Mouse (Mus musculus): ENCODE results near the gene Olfr106-ps.

Olfr106-ps gene

GRCm38 (mm10) chr17:37390093-37390492 is at the start of gene Olfr106-ps:
TSS of gene Olfr106-ps (plus strand) at chr17:37390393.
- DNase-seq (ENCODE audit: low read depth, low spot score), result no peak

DNA sequence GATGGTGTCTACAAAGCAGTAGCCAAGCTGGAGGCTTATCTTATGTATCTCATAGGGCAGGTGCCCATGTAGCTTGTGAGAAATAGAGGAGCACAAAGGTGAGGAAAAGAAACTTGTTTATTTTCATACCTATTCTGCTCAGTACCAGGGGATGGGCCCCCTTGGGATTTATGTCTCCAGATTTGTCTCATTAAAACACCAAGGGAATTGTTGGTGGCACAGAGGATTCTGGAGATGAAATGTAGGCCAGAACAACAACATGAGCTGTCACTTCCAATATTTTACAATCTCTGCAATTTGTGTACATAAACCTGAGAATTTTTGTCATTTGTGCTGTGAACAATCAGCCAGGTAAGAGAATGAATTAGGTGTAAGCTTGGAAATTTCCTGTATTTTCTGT is 30.9 kb upstream of the Olfr106-ps start, which contains the start of gene Olfr104-ps:
Gene Olfr104-ps, plus strand, starts transcription at position 301 of the 400 bp plus-strand sequence.
- DNase-seq (ENCODE audit: low read depth, low spot score), result no peak

DNA sequence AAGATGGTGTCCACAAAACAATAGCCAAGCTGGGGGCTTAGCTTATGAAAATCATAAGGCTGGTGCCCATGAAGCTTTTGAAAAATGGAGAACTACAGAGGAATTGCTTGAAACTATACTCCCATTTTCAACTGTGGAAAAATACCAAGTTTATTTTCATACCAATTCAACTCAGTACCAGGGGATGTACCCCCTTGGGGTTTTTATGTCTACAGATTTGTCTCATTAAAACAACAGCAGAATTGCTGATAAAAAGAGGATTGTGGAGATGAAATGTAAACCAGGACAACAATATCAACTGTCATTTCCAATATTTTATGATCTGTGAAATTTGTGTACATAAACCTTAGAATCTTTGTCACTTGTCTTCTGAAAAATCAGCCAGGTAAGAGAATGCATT is 11.5 kb upstream of the Olfr106-ps start, which contains the start of gene Olfr105-ps:
Gene Olfr105-ps, plus strand, starts transcription at position 301 of the 400 bp plus-strand sequence.
- DNase-seq (ENCODE audit: low read depth, low spot score), result no peak

- no peak for DNase-seq (ENCODE audit: low read depth, low spot score)
Observed at GRCm38 (mm10) chr17:37398926-37399325, 8.7 kb downstream of the Olfr106-ps start, which contains the start of gene Olfr107. TSS of gene Olfr107 (plus strand) at chr17:37399226.

DNA sequence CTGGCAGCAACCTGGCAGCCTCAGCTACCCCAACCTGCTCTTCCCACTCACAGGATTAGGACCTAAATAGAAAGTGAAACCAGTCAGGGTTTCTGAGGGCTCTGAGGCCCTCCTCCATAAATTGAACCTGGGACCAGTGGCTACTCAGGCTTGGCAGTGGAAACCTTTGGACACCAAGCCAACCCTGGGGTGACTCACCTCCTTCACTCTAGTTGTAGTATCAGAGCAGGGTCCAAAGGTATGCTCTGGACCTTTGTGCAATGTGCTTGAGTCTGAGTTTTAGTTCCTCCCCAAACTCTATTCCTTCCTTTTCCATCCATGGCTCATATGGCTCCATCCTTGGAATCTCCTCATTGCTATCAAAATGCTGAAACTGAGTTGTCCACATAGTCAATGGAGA is 23.2 kb downstream of the Olfr106-ps start:
- no peak for DNase-seq (ENCODE audit: low read depth, low spot score)

DNA sequence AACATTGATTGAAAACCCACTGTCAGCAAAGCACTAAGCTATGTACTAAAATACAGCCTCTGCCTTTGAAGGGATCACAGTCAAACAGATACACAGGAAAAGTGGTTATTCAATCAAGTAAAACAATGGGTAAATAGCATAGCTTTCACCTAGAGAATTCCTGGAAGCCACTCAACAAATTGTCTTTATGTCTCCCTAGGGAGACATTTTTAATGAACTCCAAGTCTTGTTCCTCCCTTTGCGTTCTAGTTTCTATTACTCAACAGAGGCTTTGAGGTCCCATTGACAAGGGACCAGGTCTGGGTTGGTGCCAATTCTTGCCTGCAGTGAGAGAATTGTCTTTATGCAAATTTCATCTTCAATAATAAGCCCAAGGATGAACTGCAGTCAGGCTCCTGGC is 55.0 kb downstream of the Olfr106-ps start, which contains the start of gene Olfr108:
Gene Olfr108, plus strand, starts transcription at position 301 of the 400 bp plus-strand sequence.
- DNase-seq (ENCODE audit: low read depth, low spot score), result no peak
